Mouse (Mus musculus) lung, postnatal 0 days (tissue): ENCODE measurements around the gene Zbtb8os. TPM values are rescaled to one million over a fixed set of nuclear protein-coding genes. Genes with fewer than 3 reads are reported as not detected.

Experiments used
- ATAC-seq: fragments of 200-750 bp; cut with Nextera tagmentation; 2 replicates; pipeline ENCODE4 v1.8.0; 2017; ENCODE audit warnings: moderate library complexity
- DNase-seq: peaks from one replicate; pipeline ENCODE4 v3.0.0-alpha.2; 2016; ENCODE audit warnings: low spot score
- H3K27ac ChIP-seq: fragments of 300-500 bp; sonication (generic); 2 replicates; pipeline ENCODE4 v1.5.1; 2014; ENCODE audit warnings: antibody characterized with exemption, mild to moderate bottlenecking, low read length, mixed read lengths
- H3K27me3 ChIP-seq: fragments of 300-500 bp; sonication (generic); replicated peaks from 2 replicates; pipeline ENCODE4 v1.6.1; 2014; ENCODE audit warnings: low read length, mixed read lengths; ENCODE audit not compliant: insufficient read depth
- H3K36me3 ChIP-seq: fragments of 300-500 bp; sonication (generic); 2 replicates; pipeline ENCODE4 v1.6.1; 2014; ENCODE audit warnings: low read length, mixed read lengths; ENCODE audit not compliant: insufficient read depth
- H3K4me1 ChIP-seq: fragments of 300-500 bp; sonication (generic); 2 replicates; pipeline ENCODE4 v1.6.1; 2014; ENCODE audit warnings: antibody characterized with exemption, low read depth, low read length, mixed read lengths; ENCODE audit not compliant: insufficient read depth
- H3K4me2 ChIP-seq: fragments of 300-500 bp; sonication (generic); replicated peaks from 2 replicates; pipeline ENCODE4 v1.6.1; 2014; ENCODE audit warnings: low read depth, mild to moderate bottlenecking, low read length, moderate library complexity, mixed read lengths
- H3K4me3 ChIP-seq: fragments of 300-500 bp; sonication (generic); 2 replicates; pipeline ENCODE4 v1.5.1; 2014; ENCODE audit warnings: low read depth, low read length
- H3K9ac ChIP-seq: fragments of 300-500 bp; sonication (generic); replicated peaks from 2 replicates; pipeline ENCODE4 v1.6.1; 2014; ENCODE audit warnings: low read depth, mild to moderate bottlenecking
- H3K9me3 ChIP-seq: fragments of 300-500 bp; sonication (generic); 2 replicates; pipeline ENCODE4 v1.6.1; 2016; ENCODE audit warnings: low read length, mixed read lengths
- CTCF ChIP-seq: IDR thresholded peaks from 2 replicates; pipeline ENCODE4 v1.5.1; 2016; ENCODE audit warnings: antibody characterized with exemption, mild to moderate bottlenecking
- EP300 ChIP-seq: IDR thresholded peaks from 2 replicates; pipeline ENCODE4 v1.6.1; 2016; ENCODE audit warnings: antibody characterized with exemption, mild to moderate bottlenecking, control low read depth
- WGBS: fragments of 180-500 bp; shearing (Covaris S2); extraction: QIAGEN DNeasy Blood & Tissue Kit; methylation state at CpG from one replicate; pipeline ENCODE4 v1.1.7; 2014; 5-methylcytosine and 5-hydroxymethylcytosine counted together
- polyA plus RNA-seq: library from polyadenylated mRNA; unstranded; fragments of >200 nt; fragmentation: Nextera tagmentation; extraction: Ambion mirVana; gene quantifications from 2 replicates; pipeline ENCODE4 v1.2.1, GENCODE M21; 2015

Zbtb8os gene
- polyA plus RNA-seq, 1 experiment from 2014 or later, result 36.5 TPM

DNA sequence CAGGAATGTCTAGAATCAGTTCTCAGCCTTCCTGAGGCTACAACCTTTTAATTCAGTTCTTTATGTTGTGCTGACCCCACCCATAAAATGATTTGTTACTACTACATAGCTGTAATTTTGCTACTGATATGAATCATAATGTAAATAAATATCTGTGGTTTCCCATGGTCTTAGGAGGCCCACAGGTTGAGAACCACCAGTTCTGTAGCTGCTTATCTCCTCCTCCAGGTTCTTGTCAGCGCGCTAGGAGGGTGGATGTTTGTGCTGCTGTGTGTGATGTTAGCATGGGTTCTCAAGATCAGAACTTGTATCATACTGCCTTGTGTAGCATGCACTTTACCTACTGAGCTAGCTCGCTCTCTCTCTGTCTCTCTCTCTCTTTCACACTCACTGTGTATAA lies 4.2 kb downstream of the Zbtb8os start:
- no peak overlapping the region for H3K4me2 ChIP-seq
- H3K4me3 ChIP-seq, result no peak overlapping the region
- no peaks in the 10 kb centered on the region for H3K9me3 ChIP-seq
- ATAC-seq, result no peak
- 86% methylated on average over 3 of the region's 3 CpGs for WGBS
- H3K4me1 ChIP-seq, result no peaks in the 10 kb centered on the region
- DNase-seq, result no peak
- H3K9ac ChIP-seq, result no peak overlapping the region
- H3K27me3 ChIP-seq, result no peaks in the 10 kb centered on the region
- H3K27ac ChIP-seq, result no peak overlapping the region
- no peak for TF ChIP-seq EP300
- TF ChIP-seq CTCF, result no peak
- H3K36me3 ChIP-seq, result peaks cover 9% of the 10 kb centered on the region; the same call in 1 of the 2 replicates

DNA sequence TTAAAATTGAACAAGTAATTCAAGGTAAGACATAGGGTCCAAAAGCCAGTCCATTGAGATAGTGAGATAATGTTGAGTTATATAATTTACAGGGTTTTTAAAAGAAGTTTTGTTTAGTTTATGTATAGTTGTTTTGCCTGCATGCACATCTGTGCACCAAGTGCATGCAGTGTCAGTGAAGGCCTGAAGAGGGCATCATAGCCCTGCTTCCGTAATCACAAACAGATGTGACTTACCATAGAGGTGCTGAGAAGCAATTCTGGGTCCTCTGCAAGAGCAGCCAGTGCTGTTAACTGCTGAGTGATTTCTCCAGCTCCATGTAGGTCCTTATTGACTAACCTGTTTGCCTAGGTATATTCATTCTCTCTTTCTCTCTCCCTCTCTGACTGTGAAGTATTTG lies 6.4 kb downstream of the Zbtb8os start:
- Histone ChIP-seq H3K4me3 (no peak overlapping the region), H3K4me1 (no peaks in the 10 kb centered on the region), H3K9me3 (no peaks in the 10 kb centered on the region), H3K36me3 (peaks cover 9% of the 10 kb centered on the region; the same call in 1 of the 2 replicates), H3K27me3 (no peaks in the 10 kb centered on the region), H3K9ac (no peak overlapping the region), H3K27ac (no peak overlapping the region), H3K4me2 (no peak overlapping the region)
- 81% methylated on average over 1 of the region's 1 CpGs for WGBS
- no peak for ATAC-seq
- TF ChIP-seq CTCF (peak; percentile 30), EP300 (no peak)
- no peak for DNase-seq

DNA sequence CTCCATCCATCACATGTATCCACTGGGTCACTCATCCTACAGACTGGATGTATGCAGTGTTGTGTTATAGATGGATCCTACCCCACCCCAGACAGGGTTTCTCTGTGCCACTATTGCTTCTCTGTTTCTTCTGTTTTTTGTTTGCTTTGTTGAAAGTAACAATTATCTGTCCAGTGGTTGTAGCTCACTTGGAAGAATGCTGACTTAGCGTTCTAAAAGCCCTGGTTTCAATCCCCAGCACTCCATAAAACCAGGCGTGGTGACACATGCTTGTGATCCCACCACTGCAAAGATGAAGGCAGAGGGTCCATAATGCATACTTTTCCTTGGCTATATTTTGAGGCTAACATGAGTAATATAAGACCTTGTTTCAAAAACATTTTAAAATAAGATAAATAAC lies 7.2 kb downstream of the Zbtb8os start:
- TF ChIP-seq EP300 (no peak), CTCF (no peak)
- Histone ChIP-seq H3K36me3 (peaks cover 9% of the 10 kb centered on the region; the same call in 1 of the 2 replicates), H3K4me1 (no peaks in the 10 kb centered on the region), H3K9me3 (no peaks in the 10 kb centered on the region), H3K9ac (no peak overlapping the region), H3K4me3 (no peak overlapping the region), H3K27ac (no peak overlapping the region), H3K27me3 (no peaks in the 10 kb centered on the region), H3K4me2 (no peak overlapping the region)
- WGBS, result 91% methylated on average over 2 of the region's 2 CpGs
- ATAC-seq (no peak), DNase-seq (no peak)

DNA sequence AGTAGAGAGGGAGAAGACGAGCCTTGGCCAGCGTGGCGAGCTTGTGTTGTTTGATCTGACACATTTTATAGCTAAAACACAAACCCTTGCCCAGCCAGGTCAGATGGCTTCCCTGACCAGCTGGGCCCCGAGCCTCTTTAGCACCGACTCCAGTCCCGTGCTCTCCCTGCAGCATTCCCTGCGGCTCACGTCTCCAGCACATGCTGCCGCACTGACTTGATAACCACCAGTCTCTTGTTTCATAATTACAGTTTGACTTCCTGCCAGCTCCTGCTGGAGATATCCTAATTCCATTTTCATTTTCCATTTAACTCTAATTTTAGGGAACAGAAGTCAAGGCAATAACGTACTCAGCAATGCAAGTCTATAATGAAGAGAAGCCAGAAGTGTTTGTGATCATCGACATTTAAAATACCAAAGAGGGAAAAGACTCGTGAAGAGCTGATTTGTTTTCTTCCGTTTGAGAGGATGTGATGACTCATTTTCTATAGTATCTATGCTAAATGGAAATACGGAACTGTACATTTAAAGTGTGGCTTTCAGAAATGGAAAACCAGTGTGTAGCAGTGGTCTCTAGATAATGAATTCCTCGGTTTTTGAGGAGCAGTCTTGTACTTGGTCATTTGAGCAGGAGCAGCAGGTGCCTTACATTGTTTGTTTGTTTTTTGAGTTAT lies 11.1 kb downstream of the Zbtb8os start:
- ATAC-seq (no peak), DNase-seq (peak; percentile 32)
- Histone ChIP-seq H3K9me3 (no peaks in the 10 kb centered on the region), H3K4me3 (no peak overlapping the region), H3K9ac (no peak overlapping the region), H3K27me3 (no peaks in the 10 kb centered on the region), H3K27ac (no peak overlapping the region), H3K4me1 (no peaks in the 10 kb centered on the region), H3K4me2 (no peak overlapping the region), H3K36me3 (peaks cover 9% of the 10 kb centered on the region; the same call in 1 of the 2 replicates)
- TF ChIP-seq EP300, result no peak
- no peak for TF ChIP-seq CTCF
- 68% methylated on average over 15 of the region's 15 CpGs for WGBS

DNA sequence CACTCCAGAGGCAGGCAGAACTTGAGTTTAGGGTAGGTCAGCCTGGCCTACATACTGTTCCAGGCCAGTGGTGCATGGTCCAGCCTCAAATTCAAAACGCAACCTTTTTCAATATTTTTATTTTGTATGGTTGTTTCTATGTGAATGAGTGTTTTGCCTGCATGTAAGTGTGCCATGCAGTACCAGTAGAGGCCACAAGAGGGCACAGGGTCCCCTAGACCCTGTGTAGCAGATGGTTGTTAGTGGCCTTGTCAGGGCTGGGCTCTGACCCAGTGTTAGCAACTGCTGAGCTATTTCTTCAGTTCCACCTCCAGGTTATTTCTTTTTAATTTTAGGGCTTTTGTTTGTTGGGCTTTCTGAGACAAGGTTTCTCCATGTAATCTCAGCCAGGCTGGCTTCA lies 15.1 kb downstream of the Zbtb8os start:
- H3K4me1 ChIP-seq, result no peaks in the 10 kb centered on the region
- H3K9ac ChIP-seq, result no peak overlapping the region
- H3K4me3 ChIP-seq, result no peak overlapping the region
- 10% methylated on average over 1 of the region's 1 CpGs for WGBS
- DNase-seq (peak; percentile 85), ATAC-seq (peak; percentile 85)
- no peak overlapping the region for H3K27ac ChIP-seq
- H3K4me2 ChIP-seq, result no peak overlapping the region
- no peaks in the 10 kb centered on the region for H3K27me3 ChIP-seq
- TF ChIP-seq EP300 (no peak), CTCF (peak; percentile 98)
- H3K9me3 ChIP-seq, result no peaks in the 10 kb centered on the region
- H3K36me3 ChIP-seq, result 0 out of 2 replicates have a peak, but pooled peaks cover 6% of the 10 kb centered on the region

DNA sequence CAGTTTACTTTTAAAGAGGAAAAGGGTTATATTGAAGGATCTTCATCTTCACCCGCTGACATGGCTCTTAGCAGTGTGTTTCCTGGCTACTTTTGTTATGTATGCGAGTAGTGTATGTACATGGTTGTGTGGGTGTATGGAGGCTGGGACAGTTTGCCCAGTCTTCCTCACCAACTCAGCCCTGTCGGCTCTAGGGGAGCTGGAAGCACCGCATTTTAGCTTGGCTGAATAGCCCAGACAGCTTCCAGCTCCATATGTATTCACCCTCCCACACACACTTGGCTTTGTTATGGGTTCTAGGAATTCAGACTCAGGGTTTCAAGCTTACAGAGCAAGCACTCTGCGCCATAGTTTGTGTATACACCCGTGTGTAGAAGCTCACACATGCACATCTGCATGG lies 15.6 kb downstream of the Zbtb8os start:
- Histone ChIP-seq H3K27me3 (no peaks in the 10 kb centered on the region), H3K4me3 (no peak overlapping the region), H3K9me3 (no peaks in the 10 kb centered on the region), H3K36me3 (0 out of 2 replicates have a peak, but pooled peaks cover 11% of the 10 kb centered on the region), H3K4me2 (no peak overlapping the region), H3K27ac (no peak overlapping the region), H3K4me1 (no peaks in the 10 kb centered on the region), H3K9ac (no peak overlapping the region)
- 63% methylated on average over 6 of the region's 6 CpGs for WGBS
- ATAC-seq (peak; percentile 16; the same call in 1 of the 2 replicates), DNase-seq (no peak)
- TF ChIP-seq EP300 (no peak), CTCF (no peak)
